Mouse (Mus musculus): ENCODE measurements around the gene Tbcb. TPM values are rescaled to one million over a fixed set of nuclear protein-coding genes. Genes with fewer than 3 reads are reported as not detected.

Gene Tbcb
- polyA plus RNA-seq, 1 experiment from 2014 or later: 142 TPM

DNA sequence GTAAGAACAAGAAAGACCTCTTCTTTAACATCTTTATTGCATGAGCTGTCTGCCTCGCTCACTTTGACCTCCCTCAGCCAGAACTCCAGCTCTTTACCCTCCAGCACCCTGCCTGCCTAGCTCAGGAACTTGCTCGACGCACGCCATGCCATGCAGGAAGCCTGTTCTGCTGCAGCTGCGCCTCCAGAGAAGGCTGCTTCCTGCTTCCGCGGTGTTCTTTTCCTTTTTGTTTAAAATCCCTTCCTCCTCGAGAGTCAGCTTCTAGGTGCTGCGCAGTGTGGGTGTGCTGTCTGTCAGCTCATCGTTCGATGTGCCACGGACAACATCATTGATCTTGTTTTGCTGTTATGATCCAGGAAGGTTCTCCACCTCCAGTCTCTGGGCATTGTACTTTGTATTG is 55.6 kb downstream of the Tbcb start:
- H3K4me1 ChIP-seq (ENCODE audit: insufficient read depth, low read depth, low read length): no peaks in the 10 kb centered on the region
- TF ChIP-seq CTCF (IDR thresholded peaks at IDR 0.05): no peak
- no peak for TF ChIP-seq EP300 (IDR thresholded peaks at IDR 0.05)
- 61% methylated on average over 12 of the region's 12 CpGs for whole genome bisulfite sequencing
- H3K36me3 ChIP-seq (ENCODE audit: insufficient read depth, low read length): peaks cover 6% of the 10 kb centered on the region; the same call in 1 of the 2 replicates
- ATAC-seq: no peak
- H3K9me3 ChIP-seq (ENCODE audit: low read length): no peaks in the 10 kb centered on the region
- no peaks in the 10 kb centered on the region for H3K27me3 ChIP-seq (replicated peaks; ENCODE audit: insufficient read depth, low read length)
- DNase-seq (ENCODE audit: low spot score): no peak
- no peak overlapping the region for H3K4me3 ChIP-seq (ENCODE audit: low read depth, low read length)
- no peak overlapping the region for H3K4me2 ChIP-seq (replicated peaks; ENCODE audit: low read depth, low read length)
- no peak overlapping the region for H3K9ac ChIP-seq (replicated peaks; ENCODE audit: low read depth)
- H3K27ac ChIP-seq (ENCODE audit: low read length): no peak overlapping the region

Other genes starting within 250 kb of the Tbcb start
- gene Zfp568, start 248.3 kb downstream of the Tbcb start, polyA plus RNA-seq (2015; fragmentation: Nextera tagmentation; extraction: Ambion mirVana): 4.1 and 5.8 TPM in 2 replicates
- 2.3 and 2.4 TPM in 2 replicates for gene Zfp14, start 180.9 kb downstream of the Tbcb start, polyA plus RNA-seq (2015; fragmentation: Nextera tagmentation; extraction: Ambion mirVana)
- 3.8 and 4.0 TPM in 2 replicates for gene Zfp82, start 159.4 kb downstream of the Tbcb start, polyA plus RNA-seq (2015; fragmentation: Nextera tagmentation; extraction: Ambion mirVana)
- gene Gm26920, start 141.9 kb downstream of the Tbcb start, polyA plus RNA-seq (2015; fragmentation: Nextera tagmentation; extraction: Ambion mirVana): 0.07 TPM in 1 of 2 replicates, not detected in the other
- 4.8 and 5.2 TPM in 2 replicates for gene Zfp566, start 141.7 kb downstream of the Tbcb start, polyA plus RNA-seq (2015; fragmentation: Nextera tagmentation; extraction: Ambion mirVana)
- gene Zfp260, start 137.5 kb downstream of the Tbcb start, polyA plus RNA-seq (2015; fragmentation: Nextera tagmentation; extraction: Ambion mirVana): 58.4 and 61.0 TPM in 2 replicates
- 3.5 and 3.7 TPM in 2 replicates for gene Zfp382, start 110.3 kb downstream of the Tbcb start, polyA plus RNA-seq (2015; fragmentation: Nextera tagmentation; extraction: Ambion mirVana)
- 6.0 and 6.9 TPM in 2 replicates for gene Zfp146, start 62.5 kb downstream of the Tbcb start, polyA plus RNA-seq (2015; fragmentation: Nextera tagmentation; extraction: Ambion mirVana)
- gene Cox7a1, start 48.1 kb downstream of the Tbcb start, polyA plus RNA-seq (2015; fragmentation: Nextera tagmentation; extraction: Ambion mirVana): 18.7 and 18.8 TPM in 2 replicates
- 118 and 120 TPM in 2 replicates for gene Capns1, start 33.5 kb downstream of the Tbcb start, polyA plus RNA-seq (2015; fragmentation: Nextera tagmentation; extraction: Ambion mirVana)
- 122 and 144 TPM in 2 replicates for gene Polr2i, start 324 bp downstream of the Tbcb start, polyA plus RNA-seq (2015; fragmentation: Nextera tagmentation; extraction: Ambion mirVana)
- gene Ovol3, start 3.5 kb upstream of the Tbcb start, polyA plus RNA-seq (2015; fragmentation: Nextera tagmentation; extraction: Ambion mirVana): 0.27 TPM in 1 of 2 replicates, not detected in the other
- 0.37 and 0.81 TPM in 2 replicates for gene Thap8, start 47.8 kb upstream of the Tbcb start, polyA plus RNA-seq (2015; fragmentation: Nextera tagmentation; extraction: Ambion mirVana)
- 2.5 and 2.7 TPM in 2 replicates for gene Wdr62, start 48.1 kb upstream of the Tbcb start, polyA plus RNA-seq (2015; fragmentation: Nextera tagmentation; extraction: Ambion mirVana)
- 4.3 and 5.0 TPM in 2 replicates for gene Clip3, start 59.5 kb upstream of the Tbcb start, polyA plus RNA-seq (2015; fragmentation: Nextera tagmentation; extraction: Ambion mirVana)
- gene Alkbh6, start 76.4 kb upstream of the Tbcb start, polyA plus RNA-seq (2015; fragmentation: Nextera tagmentation; extraction: Ambion mirVana): 60.6 and 78.2 TPM in 2 replicates
- 13.1 and 17.2 TPM in 2 replicates for gene Syne4, start 82.5 kb upstream of the Tbcb start, polyA plus RNA-seq (2015; fragmentation: Nextera tagmentation; extraction: Ambion mirVana)
- not detected in 2 replicates for gene E130208F15Rik, start 89.5 kb upstream of the Tbcb start, polyA plus RNA-seq (2015; fragmentation: Nextera tagmentation; extraction: Ambion mirVana)
- 17.6 and 20.0 TPM in 2 replicates for gene Sdhaf1, start 91.6 kb upstream of the Tbcb start, polyA plus RNA-seq (2015; fragmentation: Nextera tagmentation; extraction: Ambion mirVana)
- gene Lrfn3, start 130.5 kb upstream of the Tbcb start, polyA plus RNA-seq (2015; fragmentation: Nextera tagmentation; extraction: Ambion mirVana): 2.0 and 2.8 TPM in 2 replicates
- gene Tyrobp, start 181.5 kb upstream of the Tbcb start, polyA plus RNA-seq (2015; fragmentation: Nextera tagmentation; extraction: Ambion mirVana): 209 and 244 TPM in 2 replicates
- 7.2 and 9.4 TPM in 2 replicates for gene Hcst, start 187.6 kb upstream of the Tbcb start, polyA plus RNA-seq (2015; fragmentation: Nextera tagmentation; extraction: Ambion mirVana)
- gene Nfkbid, start 189.5 kb upstream of the Tbcb start, polyA plus RNA-seq (2015; fragmentation: Nextera tagmentation; extraction: Ambion mirVana): 1.9 and 2.5 TPM in 2 replicates
- 6.8 and 8.1 TPM in 2 replicates for gene Aplp1, start 213.3 kb upstream of the Tbcb start, polyA plus RNA-seq (2015; fragmentation: Nextera tagmentation; extraction: Ambion mirVana)
- not detected in 2 replicates for gene Kirrel2, start 225.4 kb upstream of the Tbcb start, polyA plus RNA-seq (2015; fragmentation: Nextera tagmentation; extraction: Ambion mirVana)
- 0.12 TPM in 2 replicates for gene Nphs1, start 226.0 kb upstream of the Tbcb start, polyA plus RNA-seq (2015; fragmentation: Nextera tagmentation; extraction: Ambion mirVana)

Measured in lung, postnatal 0 days (tissue).